Mouse (Mus musculus) cerebellum, adult 8-10 months (tissue): ENCODE measurements around the gene Ttc9b.
A peak's percentile ranks its signal among the peaks of the same experiment; 100 is the strongest.

Experiments
- DNase-seq: peaks from one replicate; pipeline ENCODE4 v3.0.0; 2022

Gene Ttc9b

GRCm38 (mm10) chr7:27688815-27689612 lies 35.3 kb downstream of the Ttc9b start, which contains the start of gene Zfp607b:
Gene Zfp607b (plus strand): TSS chr7:27689340.
- DNase-seq: peak; percentile 91

DNA sequence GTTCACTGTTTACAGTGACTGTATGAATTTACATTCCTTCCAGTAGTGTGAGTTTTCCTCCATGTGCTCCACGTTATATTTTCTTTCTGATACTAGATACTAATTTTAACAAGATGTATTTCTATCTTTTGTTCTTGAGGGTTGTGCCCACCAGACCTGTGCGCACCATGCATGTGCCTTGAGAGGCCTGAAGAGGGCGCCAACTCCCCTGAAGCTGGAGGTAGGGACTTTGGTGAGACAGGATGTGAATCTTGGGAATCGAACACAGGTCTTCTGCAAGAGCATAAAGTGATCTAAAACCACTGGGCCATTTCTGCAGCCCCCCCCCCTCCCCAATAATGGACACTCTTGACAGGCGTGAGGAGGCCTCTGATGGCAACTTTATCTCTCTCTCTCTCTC lies 37.4 kb downstream of the Ttc9b start:
- DNase-seq: no peak

GRCm38 (mm10) chr7:27696711-27697110 lies 43.0 kb downstream of the Ttc9b start:
- no peak for DNase-seq
